Mouse (Mus musculus) neutrophil, adult 83 days (primary cell): ENCODE data around the gene Snapc2. TPM values are rescaled to one million over a fixed set of nuclear protein-coding genes. Genes with fewer than 3 reads are reported as not detected.

Experiments used
- total RNA-seq, 2 experiments: library from RNA; stranded (reverse); gene quantifications; one replicate each; pipeline ENCODE4 v1.2.4; 2023

Snapc2 gene
- 10 to 100 TPM; 12.1 to 13.5 TPM for total RNA-seq

GRCm38 (mm10) chr8:4252934-4253841 lies at the start of gene Snapc2:
Snapc2 (plus strand) TSS chr8:4253080.

GRCm38 (mm10) chr8:4216791-4217621 lies 35.9 kb upstream of the Snapc2 start, which contains the start of gene Prr36:
Prr36 (minus strand) TSS chr8:4217459.

GRCm38 (mm10) chr8:4226739-4227347 lies 26.0 kb upstream of the Snapc2 start, which contains the start of gene Lrrc8e:
Lrrc8e (plus strand) TSS chr8:4226827.

GRCm38 (mm10) chr8:4238434-4239192 lies 14.3 kb upstream of the Snapc2 start, which contains the start of the genes Map2k7 and Gm49320:
Map2k7 (plus strand) TSS chr8:4238740.
Gm49320 (plus strand) TSS chr8:4238865.

GRCm38 (mm10) chr8:4247951-4248540 lies 4.8 kb upstream of the Snapc2 start, which contains the start of gene Tgfbr3l:
Tgfbr3l (plus strand) TSS chr8:4248214.

GRCm38 (mm10) chr8:4259125-4259804 lies 6.4 kb downstream of the Snapc2 start, which contains the start of gene Ctxn1:
Ctxn1 (minus strand) TSS chr8:4259274.

GRCm38 (mm10) chr8:4275275-4276110 lies 22.6 kb downstream of the Snapc2 start, which contains the start of gene Timm44:
Timm44 (minus strand) TSS chr8:4275913.

Other genes starting within 250 kb of the Snapc2 start
- not detected for gene Cd209f, start 147.2 kb upstream of the Snapc2 start, total RNA-seq
- gene Cd209g, start 119.0 kb upstream of the Snapc2 start, total RNA-seq: not detected
- 10 to 100 TPM in 1 of 2 experiments, 1 to 10 TPM in 1; 8.8 to 11.4 TPM for gene Evi5l, start 86.5 kb upstream of the Snapc2 start, total RNA-seq
- gene Prr36, start 35.6 kb upstream of the Snapc2 start, total RNA-seq: under 1 TPM; 0.24 to 0.26 TPM
- gene Lrrc8e, start 26.3 kb upstream of the Snapc2 start, total RNA-seq: not detected
- gene Map2k7, start 14.3 kb upstream of the Snapc2 start, total RNA-seq: 10 to 100 TPM; 46.7 to 54.4 TPM
- gene Gm49320, start 14.2 kb upstream of the Snapc2 start, total RNA-seq: not detected
- gene Tgfbr3l, start 4.9 kb upstream of the Snapc2 start, total RNA-seq: 1 to 10 TPM; 8.2 to 9.2 TPM
- gene Ctxn1, start 6.2 kb downstream of the Snapc2 start, total RNA-seq: 1 to 10 TPM in 1 of 2 experiments, under 1 TPM in 1; 0.44 to 1.1 TPM
- gene Timm44, start 22.8 kb downstream of the Snapc2 start, total RNA-seq: 10 to 100 TPM; 29.9 to 38.5 TPM
- 10 to 100 TPM; 10.8 to 12.3 TPM for gene Ccl25, start 72.1 kb downstream of the Snapc2 start, total RNA-seq
- gene Elavl1, start 72.3 kb downstream of the Snapc2 start, total RNA-seq: 10 to 100 TPM; 72.0 to 78.3 TPM
- 1 to 10 TPM; 3.0 to 3.7 TPM for gene Cers4, start 239.9 kb downstream of the Snapc2 start, total RNA-seq